Mouse (Mus musculus) midbrain, embryonic 15.5 days (tissue): Measurements from ENCODE around the gene Pfkfb4. TPM values are rescaled to one million over a fixed set of nuclear protein-coding genes. Genes with fewer than 3 reads are reported as not detected.

Source experiments
- ATAC-seq: fragments of 200-750 bp; cut with Nextera tagmentation; replicated peaks from 2 replicates; pipeline ENCODE4 v1.8.0; 2017; ENCODE audit warnings: moderate TSS enrichment
- H3K27ac ChIP-seq: fragments of 300-500 bp; sonication (generic); 2 replicates; pipeline ENCODE4 v1.5.1; 2015; ENCODE audit warnings: mild to moderate bottlenecking, inconsistent platforms
- H3K27me3 ChIP-seq: fragments of 300-500 bp; sonication (generic); replicated peaks from 2 replicates; pipeline ENCODE4 v1.6.1; 2015; ENCODE audit warnings: inconsistent platforms
- H3K36me3 ChIP-seq: fragments of 300-500 bp; sonication (generic); replicated peaks from 2 replicates; pipeline ENCODE4 v1.6.1; 2015; ENCODE audit warnings: inconsistent platforms
- H3K4me1 ChIP-seq: fragments of 300-500 bp; sonication (generic); 2 replicates; pipeline ENCODE4 v1.6.1; 2015; ENCODE audit warnings: inconsistent platforms
- H3K4me2 ChIP-seq: fragments of 300-500 bp; sonication (generic); 2 replicates; pipeline ENCODE4 v1.6.1; 2015; ENCODE audit warnings: inconsistent platforms, mild to moderate bottlenecking, moderate library complexity
- H3K4me3 ChIP-seq: fragments of 300-500 bp; sonication (generic); 2 replicates; pipeline ENCODE4 v1.5.1; 2015; ENCODE audit warnings: mild to moderate bottlenecking, inconsistent platforms
- H3K9ac ChIP-seq: fragments of 300-500 bp; sonication (generic); 2 replicates; pipeline ENCODE4 v1.6.1; 2015; ENCODE audit warnings: mild to moderate bottlenecking, inconsistent platforms
- H3K9me3 ChIP-seq: fragments of 300-500 bp; sonication (generic); 2 replicates; pipeline ENCODE4 v1.6.1; 2016; ENCODE audit warnings: inconsistent platforms
- WGBS: fragments of 180-500 bp; shearing (Covaris S2); methylation state at CpG from one replicate; pipeline ENCODE4 v1.1.7; 2015; ENCODE audit warnings: mixed read lengths; 5-methylcytosine and 5-hydroxymethylcytosine counted together
- polyA plus RNA-seq: library from polyadenylated mRNA; unstranded; fragments of >200 nt; fragmentation: Nextera tagmentation; extraction: Ambion mirVana; gene quantifications from 2 replicates; pipeline ENCODE4 v1.2.1, GENCODE M21; 2015

Pfkfb4 gene
- polyA plus RNA-seq: 33.7 and 36.7 TPM in 2 replicates

- ATAC-seq: peak; percentile 95
- no peaks in the 10 kb centered on the region for H3K36me3 ChIP-seq
- no peaks in the 10 kb centered on the region for H3K9me3 ChIP-seq
- peak within 1 kb of the TSS; percentile 66 for H3K9ac ChIP-seq
- peak within 1 kb of the TSS; percentile 73 for H3K4me2 ChIP-seq
- no peaks in the 10 kb centered on the region for H3K27me3 ChIP-seq
- H3K4me1 ChIP-seq: peaks cover 25% of the 10 kb centered on the region
- H3K4me3 ChIP-seq: peak within 1 kb of the TSS; percentile 60
- WGBS: 1% methylated on average over 31 of the region's 31 CpGs
- peak within 1 kb of the TSS; percentile 81 for H3K27ac ChIP-seq
Measured at GRCm38 (mm10) chr9:108991428-108992084, at the start of gene Pfkfb4. Pfkfb4 (plus strand) TSS chr9:108991778.

- Histone ChIP-seq H3K27ac (no peak overlapping the region), H3K9ac (no peak overlapping the region), H3K27me3 (no peaks in the 10 kb centered on the region), H3K9me3 (no peaks in the 10 kb centered on the region), H3K4me2 (no peak overlapping the region), H3K4me3 (no peak overlapping the region), H3K4me1 (0 out of 2 replicates have a peak, but pooled peaks cover 4% of the 10 kb centered on the region), H3K36me3 (peaks cover 74% of the 10 kb centered on the region)
- 80% methylated on average over 9 of the region's 9 CpGs for WGBS
- no peak for ATAC-seq
Measured at GRCm38 (mm10) chr9:108945111-108945510, 46.5 kb upstream of the Pfkfb4 start.

GRCm38 (mm10) chr9:108945608-108946007, 46.0 kb upstream of the Pfkfb4 start:
- Histone ChIP-seq H3K4me1 (0 out of 2 replicates have a peak, but pooled peaks cover 4% of the 10 kb centered on the region), H3K4me2 (no peak overlapping the region), H3K9me3 (no peaks in the 10 kb centered on the region), H3K9ac (no peak overlapping the region), H3K36me3 (peaks cover 77% of the 10 kb centered on the region), H3K27ac (no peak overlapping the region), H3K4me3 (no peak overlapping the region), H3K27me3 (no peaks in the 10 kb centered on the region)
- 87% methylated on average over 5 of the region's 5 CpGs for WGBS
- no peak for ATAC-seq

- Histone ChIP-seq H3K4me2 (no peak overlapping the region), H3K9ac (no peak overlapping the region), H3K27ac (no peak overlapping the region), H3K4me3 (no peak overlapping the region), H3K36me3 (peaks cover 58% of the 10 kb centered on the region), H3K4me1 (no peaks in the 10 kb centered on the region), H3K9me3 (no peaks in the 10 kb centered on the region), H3K27me3 (peaks cover 21% of the 10 kb centered on the region)
- WGBS: 93% methylated on average over 13 of the region's 13 CpGs
- no peak for ATAC-seq
Measured at GRCm38 (mm10) chr9:108949231-108949966, 42.2 kb upstream of the Pfkfb4 start.

GRCm38 (mm10) chr9:108949967-108950728, 41.4 kb upstream of the Pfkfb4 start:
- no peak overlapping the region for H3K4me2 ChIP-seq
- H3K36me3 ChIP-seq: peaks cover 51% of the 10 kb centered on the region
- H3K4me3 ChIP-seq: no peak overlapping the region
- H3K27me3 ChIP-seq: peaks cover 23% of the 10 kb centered on the region
- no peak overlapping the region for H3K27ac ChIP-seq
- H3K9ac ChIP-seq: no peak overlapping the region
- H3K9me3 ChIP-seq: no peaks in the 10 kb centered on the region
- ATAC-seq: no peak
- H3K4me1 ChIP-seq: no peaks in the 10 kb centered on the region
- 84% methylated on average over 9 of the region's 9 CpGs for WGBS

GRCm38 (mm10) chr9:108953081-108953636, 38.4 kb upstream of the Pfkfb4 start, which contains the start of gene Col7a1:
Col7a1 (plus strand) TSS chr9:108953586.
- Histone ChIP-seq H3K36me3 (peaks cover 24% of the 10 kb centered on the region), H3K4me1 (no peaks in the 10 kb centered on the region), H3K4me3 (no peak within 1 kb of the TSS), H3K9me3 (no peaks in the 10 kb centered on the region), H3K9ac (no peak within 1 kb of the TSS), H3K27me3 (peaks cover 23% of the 10 kb centered on the region), H3K27ac (no peak within 1 kb of the TSS), H3K4me2 (no peak within 1 kb of the TSS)
- ATAC-seq: no peak
- 10% methylated on average over 15 of the region's 15 CpGs for WGBS

- no peak overlapping the region for H3K4me3 ChIP-seq
- no peaks in the 10 kb centered on the region for H3K4me1 ChIP-seq
- H3K27ac ChIP-seq: no peak overlapping the region
- H3K9ac ChIP-seq: no peak overlapping the region
- no peak for ATAC-seq
- no peak overlapping the region for H3K4me2 ChIP-seq
- H3K36me3 ChIP-seq: peaks cover 4% of the 10 kb centered on the region; the same call in 1 of the 2 replicates
- H3K9me3 ChIP-seq: no peaks in the 10 kb centered on the region
- H3K27me3 ChIP-seq: peaks cover 23% of the 10 kb centered on the region
- WGBS: 93% methylated on average over 11 of the region's 11 CpGs
Measured at GRCm38 (mm10) chr9:108955241-108955640, 36.3 kb upstream of the Pfkfb4 start.

GRCm38 (mm10) chr9:108955846-108956245, 35.7 kb upstream of the Pfkfb4 start:
- no peak overlapping the region for H3K9ac ChIP-seq
- peaks cover 23% of the 10 kb centered on the region for H3K27me3 ChIP-seq
- H3K27ac ChIP-seq: no peak overlapping the region
- H3K4me2 ChIP-seq: no peak overlapping the region
- H3K36me3 ChIP-seq: no peaks in the 10 kb centered on the region
- no peaks in the 10 kb centered on the region for H3K4me1 ChIP-seq
- H3K9me3 ChIP-seq: no peaks in the 10 kb centered on the region
- H3K4me3 ChIP-seq: no peak overlapping the region
- ATAC-seq: no peak
- whole genome bisulfite sequencing: 90% methylated on average over 11 of the region's 11 CpGs

GRCm38 (mm10) chr9:108963577-108963976, 28.0 kb upstream of the Pfkfb4 start:
- no peak overlapping the region for H3K4me3 ChIP-seq
- no peak for ATAC-seq
- no peak overlapping the region for H3K4me2 ChIP-seq
- H3K36me3 ChIP-seq: no peaks in the 10 kb centered on the region
- no peak overlapping the region for H3K27ac ChIP-seq
- H3K9ac ChIP-seq: no peak overlapping the region
- no peaks in the 10 kb centered on the region for H3K9me3 ChIP-seq
- H3K4me1 ChIP-seq: no peaks in the 10 kb centered on the region
- 81% methylated on average over 3 of the region's 3 CpGs for WGBS
- H3K27me3 ChIP-seq: no peaks in the 10 kb centered on the region

GRCm38 (mm10) chr9:108964338-108964737, 27.2 kb upstream of the Pfkfb4 start:
- H3K4me3 ChIP-seq: no peak overlapping the region
- WGBS: 83% methylated on average over 6 of the region's 6 CpGs
- no peak overlapping the region for H3K4me2 ChIP-seq
- H3K27ac ChIP-seq: no peak overlapping the region
- H3K9me3 ChIP-seq: no peaks in the 10 kb centered on the region
- no peaks in the 10 kb centered on the region for H3K36me3 ChIP-seq
- H3K4me1 ChIP-seq: no peaks in the 10 kb centered on the region
- no peaks in the 10 kb centered on the region for H3K27me3 ChIP-seq
- no peak overlapping the region for H3K9ac ChIP-seq
- no peak for ATAC-seq

- no peak overlapping the region for H3K4me3 ChIP-seq
- H3K27ac ChIP-seq: no peak overlapping the region
- no peaks in the 10 kb centered on the region for H3K36me3 ChIP-seq
- ATAC-seq: no peak
- WGBS: 88% methylated on average over 8 of the region's 8 CpGs
- no peaks in the 10 kb centered on the region for H3K4me1 ChIP-seq
- no peak overlapping the region for H3K4me2 ChIP-seq
- no peak overlapping the region for H3K9ac ChIP-seq
- no peaks in the 10 kb centered on the region for H3K27me3 ChIP-seq
- no peaks in the 10 kb centered on the region for H3K9me3 ChIP-seq
Measured at GRCm38 (mm10) chr9:108970623-108971022, 21.0 kb upstream of the Pfkfb4 start.

GRCm38 (mm10) chr9:108976483-108976882, 15.1 kb upstream of the Pfkfb4 start:
- Histone ChIP-seq H3K27ac (no peak overlapping the region), H3K9me3 (no peaks in the 10 kb centered on the region), H3K36me3 (no peaks in the 10 kb centered on the region), H3K9ac (no peak overlapping the region), H3K4me2 (no peak overlapping the region), H3K27me3 (no peaks in the 10 kb centered on the region), H3K4me3 (no peak overlapping the region), H3K4me1 (no peaks in the 10 kb centered on the region)
- ATAC-seq: no peak
- 81% methylated on average over 9 of the region's 9 CpGs for WGBS
